In genomic region chr1:128875289-128875688, GRCm38 (mm10) we compare ENCODE assay signal across 8 mouse cellular contexts.
DNase-seq lines count a peak whose midpoint lies in the region; ATAC-seq and TF ChIP-seq lines count a peak whose summit lies in the region.

No protein-coding gene starts in this region.

- H3K4me1 ChIP-seq in hindbrain, embryonic 16.5 days (ENCODE audit: control insufficient read depth, insufficient read depth, low read depth, low read length) = no peaks in the 10 kb centered on the region
- H3K4me1 ChIP-seq in lung, embryonic 14.5 days (ENCODE audit: insufficient read depth) = no peaks in the 10 kb centered on the region

- no peak overlapping the region for H3K4me2 ChIP-seq in hindbrain, embryonic 16.5 days (ENCODE audit: low read length)
- H3K4me2 ChIP-seq in lung, embryonic 14.5 days = no peak overlapping the region

- peaks cover 2% of the 10 kb centered on the region; the same call in 1 of the 2 replicates for H3K27me3 ChIP-seq in hindbrain, embryonic 16.5 days (replicated peaks; ENCODE audit: control insufficient read depth, insufficient read depth, low read length)
- H3K27me3 ChIP-seq in lung, embryonic 14.5 days (ENCODE audit: insufficient read depth, low read length) = no peaks in the 10 kb centered on the region

- TF ChIP-seq CTCF in lung, embryonic 14.5 days (IDR thresholded peaks at IDR 0.05; ENCODE audit: low read depth) = peak; percentile 94

- no peak overlapping the region for H3K9ac ChIP-seq in hindbrain, embryonic 16.5 days (ENCODE audit: low read depth, low read length)
- H3K9ac ChIP-seq in lung, embryonic 14.5 days = no peak overlapping the region

- H3K4me3 ChIP-seq in hindbrain, embryonic 16.5 days (ENCODE audit: low read length) = no peak overlapping the region
- H3K4me3 ChIP-seq in lung, embryonic 14.5 days (ENCODE audit: low read depth, low read length) = no peak overlapping the region

- H3K9me3 ChIP-seq in hindbrain, embryonic 16.5 days (ENCODE audit: control insufficient read depth, low read length) = no peaks in the 10 kb centered on the region
- H3K9me3 ChIP-seq in lung, embryonic 14.5 days (ENCODE audit: low read depth, low read length) = no peaks in the 10 kb centered on the region

- no peaks in the 10 kb centered on the region for H3K36me3 ChIP-seq in hindbrain, embryonic 16.5 days (ENCODE audit: control insufficient read depth, insufficient read depth, low read length)
- H3K36me3 ChIP-seq in lung, embryonic 14.5 days (ENCODE audit: insufficient read depth) = no peaks in the 10 kb centered on the region

- no peak overlapping the region for H3K27ac ChIP-seq in hindbrain, embryonic 16.5 days (ENCODE audit: low read depth, low read length)
- H3K27ac ChIP-seq in lung, embryonic 14.5 days (ENCODE audit: low read depth) = no peak overlapping the region

- peak; percentile 62 for DNase-seq in CD4-positive, CD25-positive, alpha-beta regulatory T cell, adult 2 months (ENCODE audit: low read depth, low spot score)
- peak; percentile 25 for DNase-seq in ovary, postnatal 14 days (ENCODE audit: low spot score)
- no peak for DNase-seq in ovary, postnatal 36 days (ENCODE audit: low spot score)
- peak; percentile 78 for DNase-seq in embryo, embryonic 11 days
- DNase-seq in lung, embryonic 14.5 days = peak; percentile 81
- DNase-seq in right cerebral cortex, adult 2 months (ENCODE audit: low spot score in 2 of 2) = peak; percentile 64 to 72

- 7% methylated on average over 8 of the region's 8 CpGs for WGBS in hindbrain, embryonic 16.5 days
- 9% methylated on average over 8 of the region's 8 CpGs for WGBS in lung, embryonic 14.5 days

- no peak for ATAC-seq in CD4-positive, CD25-positive, alpha-beta regulatory T cell, adult 4 months
- peak; percentile 76 for ATAC-seq in hindbrain, embryonic 16.5 days
- ATAC-seq in lung, embryonic 14.5 days (ENCODE audit: insufficient read depth) = peak; percentile 74; the same call in 1 of the 2 replicates
